Mouse (Mus musculus): ENCODE measurements around the gene Kat6b.
"Not testable (repeated sequence)": the region's sequence is repeated elsewhere in the genome, so short reads cannot be mapped to it uniquely, and the experiment has no call there.

Kat6b gene

GRCm38 (mm10) chr14:21481231-21481630 lies at the start of gene Kat6b:
Gene Kat6b, plus strand, starts transcription at chr14:21481434.
- in situ Hi-C loops (cut with MboI; ENCODE audit: low sequenced_read_pairs), result no loop called here

- in situ Hi-C loops (cut with MboI; ENCODE audit: low sequenced_read_pairs), result no loop called here
Measured at GRCm38 (mm10) chr14:21433415-21433814, 47.8 kb upstream of the Kat6b start.

GRCm38 (mm10) chr14:21433995-21434394 lies 47.2 kb upstream of the Kat6b start:
- in situ Hi-C loops (cut with MboI; ENCODE audit: low sequenced_read_pairs), result no loop called here

- in situ Hi-C loops (cut with MboI; ENCODE audit: low sequenced_read_pairs), result no loop called here
Measured at GRCm38 (mm10) chr14:21434686-21435085, 46.5 kb upstream of the Kat6b start.

GRCm38 (mm10) chr14:21439785-21440184 lies 41.4 kb upstream of the Kat6b start:
- in situ Hi-C loops (cut with MboI; ENCODE audit: low sequenced_read_pairs), result no loop called here

GRCm38 (mm10) chr14:21440526-21440925 lies 40.7 kb upstream of the Kat6b start:
- in situ Hi-C loops (cut with MboI; ENCODE audit: low sequenced_read_pairs), result no loop called here

GRCm38 (mm10) chr14:21441772-21442533 lies 39.3 kb upstream of the Kat6b start:
- in situ Hi-C loops (cut with MboI; ENCODE audit: low sequenced_read_pairs), result no loop called here

GRCm38 (mm10) chr14:21452581-21452980 lies 28.7 kb upstream of the Kat6b start:
- in situ Hi-C loops (cut with MboI; ENCODE audit: low sequenced_read_pairs), result no loop called here

GRCm38 (mm10) chr14:21453896-21454295 lies 27.3 kb upstream of the Kat6b start:
- in situ Hi-C loops (cut with MboI; ENCODE audit: low sequenced_read_pairs), result no loop called here

- in situ Hi-C loops (cut with MboI; ENCODE audit: low sequenced_read_pairs), result no loop called here
Measured at GRCm38 (mm10) chr14:21455654-21456350, 25.4 kb upstream of the Kat6b start.

- in situ Hi-C loops (cut with MboI; ENCODE audit: low sequenced_read_pairs), result no loop called here
Measured at GRCm38 (mm10) chr14:21456526-21456925, 24.7 kb upstream of the Kat6b start.

- in situ Hi-C loops (cut with MboI; ENCODE audit: low sequenced_read_pairs), result no loop called here
Measured at GRCm38 (mm10) chr14:21457876-21458275, 23.4 kb upstream of the Kat6b start.

- in situ Hi-C loops (cut with MboI; ENCODE audit: low sequenced_read_pairs), result no loop called here
Measured at GRCm38 (mm10) chr14:21458696-21459095, 22.5 kb upstream of the Kat6b start.

GRCm38 (mm10) chr14:21459163-21459562 lies 22.1 kb upstream of the Kat6b start:
- in situ Hi-C loops (cut with MboI; ENCODE audit: low sequenced_read_pairs), result no loop called here

- in situ Hi-C loops (cut with MboI; ENCODE audit: low sequenced_read_pairs), result no loop called here
Measured at GRCm38 (mm10) chr14:21462398-21462797, 18.8 kb upstream of the Kat6b start.

GRCm38 (mm10) chr14:21463117-21463712 lies 18.0 kb upstream of the Kat6b start:
- in situ Hi-C loops (cut with MboI; ENCODE audit: low sequenced_read_pairs), result no loop called here

GRCm38 (mm10) chr14:21470386-21470785 lies 10.8 kb upstream of the Kat6b start:
- in situ Hi-C loops (cut with MboI; ENCODE audit: low sequenced_read_pairs), result no loop called here

- in situ Hi-C loops (cut with MboI; ENCODE audit: low sequenced_read_pairs), result no loop called here
Measured at GRCm38 (mm10) chr14:21471975-21472374, 9.3 kb upstream of the Kat6b start.

- in situ Hi-C loops (cut with MboI; ENCODE audit: low sequenced_read_pairs), result not testable (repeated sequence)
Measured at GRCm38 (mm10) chr14:21474593-21475132, 6.6 kb upstream of the Kat6b start.

GRCm38 (mm10) chr14:21477181-21477580 lies 4.1 kb upstream of the Kat6b start:
- in situ Hi-C loops (cut with MboI; ENCODE audit: low sequenced_read_pairs), result no loop called here

- in situ Hi-C loops (cut with MboI; ENCODE audit: low sequenced_read_pairs), result no loop called here
Measured at GRCm38 (mm10) chr14:21479566-21479965, 1.7 kb upstream of the Kat6b start.

- in situ Hi-C loops (cut with MboI; ENCODE audit: low sequenced_read_pairs), result no loop called here
Measured at GRCm38 (mm10) chr14:21480191-21480590, 1.0 kb upstream of the Kat6b start.
